Mouse (Mus musculus) hindbrain, embryonic 11.5 days (tissue): Measurements from ENCODE around the gene Tulp1. TPM values are rescaled to one million over a fixed set of nuclear protein-coding genes. Genes with fewer than 3 reads are reported as not detected.

Experiments
- ATAC-seq: fragments of 200-750 bp; cut with Nextera tagmentation; 2 replicates; pipeline ENCODE4 v1.8.0; 2017; ENCODE audit warnings: mild to moderate bottlenecking, moderate TSS enrichment, moderate library complexity; ENCODE audit not compliant: low FRiP score
- DNase-seq: peaks from one replicate; pipeline ENCODE4 v3.0.0-alpha.2; 2015; ENCODE audit warnings: low spot score
- H3K27ac ChIP-seq: fragments of 300-500 bp; sonication (generic); 2 replicates; pipeline ENCODE4 v1.5.1; 2014; ENCODE audit warnings: mild to moderate bottlenecking, low read depth, low read length
- H3K27me3 ChIP-seq: fragments of 300-500 bp; sonication (generic); 2 replicates; pipeline ENCODE4 v1.6.1; 2014; ENCODE audit warnings: mild to moderate bottlenecking, low read length, moderate library complexity, mixed read lengths; ENCODE audit not compliant: control insufficient read depth, insufficient read depth
- H3K36me3 ChIP-seq: fragments of 300-500 bp; sonication (generic); 2 replicates; pipeline ENCODE4 v1.6.1; 2014; ENCODE audit warnings: mild to moderate bottlenecking, low read length, moderate library complexity, mixed read lengths; ENCODE audit not compliant: control insufficient read depth, insufficient read depth
- H3K4me1 ChIP-seq: fragments of 300-500 bp; sonication (generic); replicated peaks from 2 replicates; pipeline ENCODE4 v1.6.1; 2014; ENCODE audit warnings: low read length, mixed read lengths; ENCODE audit not compliant: control insufficient read depth, insufficient read depth
- H3K4me2 ChIP-seq: fragments of 300-500 bp; sonication (generic); replicated peaks from 2 replicates; pipeline ENCODE4 v1.6.1; 2014; ENCODE audit warnings: mild to moderate bottlenecking, low read depth, low read length
- H3K4me3 ChIP-seq: fragments of 300-500 bp; sonication (generic); 2 replicates; pipeline ENCODE4 v1.5.1; 2014; ENCODE audit warnings: low read depth, low read length
- H3K9ac ChIP-seq: fragments of 300-500 bp; sonication (generic); 2 replicates; pipeline ENCODE4 v1.6.1; 2014; ENCODE audit warnings: low read depth, low read length
- H3K9me3 ChIP-seq: fragments of 300-500 bp; sonication (generic); 2 replicates; pipeline ENCODE4 v1.6.1; 2016; ENCODE audit warnings: low read length; ENCODE audit not compliant: control insufficient read depth
- WGBS: fragments of 180-500 bp; shearing (Covaris S2); extraction: QIAGEN DNeasy Blood & Tissue Kit; methylation state at CpG from one replicate; pipeline ENCODE4 v1.1.7; 2014; 5-methylcytosine and 5-hydroxymethylcytosine counted together
- polyA plus RNA-seq: library from polyadenylated mRNA; unstranded; fragments of >200 nt; fragmentation: Nextera tagmentation; extraction: Ambion mirVana; gene quantifications from 2 replicates; pipeline ENCODE4 v1.2.1, GENCODE M21; 2014

The Tulp1 gene
- polyA plus RNA-seq, 1 experiment from 2014 or later, result 2.9 TPM

DNA sequence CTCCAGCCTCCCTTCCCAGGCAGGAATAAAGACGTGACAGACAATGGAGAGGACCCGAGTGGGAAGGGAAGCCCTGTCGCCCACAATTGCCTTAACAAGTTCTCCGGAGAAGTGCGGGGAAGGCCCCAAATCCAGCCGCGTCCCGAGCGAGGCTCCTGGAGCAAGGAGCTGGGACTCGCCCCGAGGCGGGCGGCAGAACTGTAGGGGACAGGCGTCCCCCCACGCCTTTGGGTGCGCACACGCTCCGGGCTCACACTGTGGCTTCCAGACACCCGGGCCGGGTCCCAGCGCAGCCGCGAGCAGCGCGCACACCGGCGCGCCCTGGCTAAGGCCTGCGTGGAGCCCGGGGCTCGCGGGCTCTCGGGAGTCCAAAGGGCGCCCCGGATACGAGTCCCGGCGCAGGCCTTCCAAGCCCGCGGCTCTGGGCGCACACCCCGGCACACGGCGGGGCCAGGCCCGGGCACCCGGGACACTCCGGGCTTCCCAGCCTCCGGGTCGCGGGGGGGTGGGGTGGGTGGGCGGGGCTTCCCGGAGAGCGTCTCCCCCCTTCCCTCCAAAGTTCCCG, 15.0 kb downstream of the Tulp1 start:
- DNase-seq, result peak; percentile 64
- Histone ChIP-seq H3K4me2 (peak overlapping the region; percentile 95), H3K4me1 (peaks cover 16% of the 10 kb centered on the region), H3K9ac (peak overlapping the region; percentile 77), H3K9me3 (no peaks in the 10 kb centered on the region), H3K4me3 (peak overlapping the region; percentile 76), H3K36me3 (no peaks in the 10 kb centered on the region), H3K27ac (peak overlapping the region; percentile 45; the same call in 1 of the 2 replicates), H3K27me3 (peaks cover 15% of the 10 kb centered on the region)
- under 1% methylated on average over 37 of the region's 54 CpGs for WGBS
- ATAC-seq, result peak; percentile 51

DNA sequence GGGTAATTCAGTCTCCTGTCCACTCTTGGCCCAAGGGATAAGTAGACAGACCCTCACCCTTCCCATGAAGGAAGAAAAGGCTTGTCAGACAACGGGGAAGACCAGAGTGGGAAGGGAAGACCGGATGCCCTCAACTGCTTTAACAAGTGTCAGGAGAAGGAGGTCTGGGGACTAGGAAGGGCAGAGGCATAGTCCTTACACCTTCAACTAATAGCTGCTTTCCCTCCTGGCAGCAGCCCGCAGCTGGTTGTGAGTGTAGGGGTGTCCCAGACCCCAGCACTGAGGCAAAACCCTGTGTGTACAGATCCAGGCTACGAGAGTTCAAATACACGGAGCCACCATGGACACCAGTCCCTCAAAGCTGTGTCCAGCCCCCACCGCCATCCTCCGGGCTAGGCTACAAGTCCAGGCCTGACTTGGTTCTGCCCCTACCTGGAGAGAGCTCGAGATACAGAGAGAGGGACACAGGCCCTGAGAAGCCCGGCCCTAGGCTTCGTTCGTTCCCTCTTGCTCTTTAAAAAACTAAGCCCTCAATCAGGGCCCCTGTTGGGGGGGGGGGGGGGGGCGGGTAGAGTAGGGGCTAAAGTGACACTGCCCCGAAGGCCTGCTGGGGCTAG, 15.7 kb downstream of the Tulp1 start:
- H3K27me3 ChIP-seq, result peaks cover 15% of the 10 kb centered on the region
- H3K4me1 ChIP-seq, result peaks cover 16% of the 10 kb centered on the region

DNA sequence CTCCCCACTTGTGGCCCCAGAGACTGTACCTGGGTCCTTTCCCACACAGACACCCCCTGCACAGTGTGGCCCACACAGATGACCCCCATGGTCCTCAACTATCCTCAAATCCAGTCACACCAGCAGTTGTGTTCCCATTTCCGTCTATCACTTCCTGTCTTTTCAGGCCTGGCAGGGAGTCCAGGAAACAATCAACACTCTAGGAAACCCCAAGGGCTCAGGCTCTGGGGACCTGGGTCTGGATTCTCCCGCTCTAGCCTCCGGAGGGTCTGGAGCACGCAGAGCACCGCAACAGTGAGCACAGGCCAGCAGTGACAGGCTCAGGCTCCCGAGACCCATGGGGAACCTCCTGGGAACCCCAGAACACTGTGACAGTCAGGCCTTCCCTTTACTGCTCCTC, 16.8 kb downstream of the Tulp1 start:
- WGBS, result 49% methylated on average over 6 of the region's 6 CpGs

More for the DNA sequence above, 15.7 kb downstream of the Tulp1 start:
- H3K9me3 ChIP-seq, result no peaks in the 10 kb centered on the region
- peak overlapping the region; percentile 95 for H3K4me2 ChIP-seq
- H3K9ac ChIP-seq, result peak overlapping the region; percentile 77; the same call in 1 of the 2 replicates
- no peak for ATAC-seq
- DNase-seq, result peak; percentile 39
- WGBS, result 10% methylated on average over 12 of the region's 13 CpGs
- H3K36me3 ChIP-seq, result no peaks in the 10 kb centered on the region
- H3K27ac ChIP-seq, result peak overlapping the region; percentile 45; the same call in 1 of the 2 replicates
- H3K4me3 ChIP-seq, result peak overlapping the region; percentile 76

DNA sequence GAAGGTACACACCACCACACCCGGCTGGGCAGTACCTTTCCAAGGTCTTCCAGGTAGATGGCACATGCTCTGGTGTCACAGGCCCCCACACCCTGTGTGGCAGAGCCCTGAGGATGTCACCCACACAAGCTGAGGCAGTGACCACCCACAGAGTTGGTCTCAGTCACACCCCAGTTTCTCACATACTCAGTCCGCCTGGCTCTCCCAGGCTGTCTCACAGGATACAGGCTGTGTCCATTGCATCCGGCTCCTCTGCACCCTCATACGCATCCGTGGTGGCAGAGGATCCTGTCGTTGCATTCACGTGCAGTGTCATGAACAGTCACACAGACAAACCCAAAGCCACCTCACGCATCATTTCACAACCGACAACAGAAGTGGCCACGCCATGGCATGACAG, 17.7 kb downstream of the Tulp1 start:
- Histone ChIP-seq H3K4me1 (peaks cover 16% of the 10 kb centered on the region), H3K4me2 (no peak overlapping the region)
- WGBS, result 84% methylated on average over 10 of the region's 10 CpGs

More for the DNA sequence above, 16.8 kb downstream of the Tulp1 start:
- H3K36me3 ChIP-seq, result no peaks in the 10 kb centered on the region
- H3K27me3 ChIP-seq, result peaks cover 15% of the 10 kb centered on the region
- H3K27ac ChIP-seq, result no peak overlapping the region
- H3K9ac ChIP-seq, result no peak overlapping the region
- ATAC-seq (no peak), DNase-seq (no peak)
- H3K9me3 ChIP-seq, result no peaks in the 10 kb centered on the region
- no peak overlapping the region for H3K4me3 ChIP-seq
- H3K4me2 ChIP-seq, result peak overlapping the region; percentile 6; the same call in 1 of the 2 replicates
- H3K4me1 ChIP-seq, result peaks cover 16% of the 10 kb centered on the region

DNA sequence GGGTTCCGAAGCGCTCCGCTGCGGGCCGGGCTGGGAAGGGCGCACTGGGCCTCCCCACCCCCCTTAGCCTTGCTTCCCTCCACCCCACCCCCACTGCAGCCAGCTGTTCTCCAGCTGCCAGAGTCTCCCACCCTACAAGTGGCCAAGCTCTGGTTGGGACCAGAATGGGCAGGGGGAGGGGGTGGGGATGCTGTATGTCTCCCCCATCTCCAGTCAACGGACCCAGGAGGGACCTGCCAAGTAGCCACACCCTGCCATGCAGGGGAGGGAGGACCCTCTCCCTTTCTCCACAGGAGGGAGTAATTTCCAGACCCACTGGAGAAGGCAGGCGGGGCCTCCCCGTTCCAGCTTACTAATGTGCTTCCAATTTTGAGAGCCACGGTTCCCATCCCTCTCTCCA, 19.1 kb downstream of the Tulp1 start:
- H3K4me1 ChIP-seq, result peaks cover 5% of the 10 kb centered on the region
- WGBS, result 8% methylated on average over 10 of the region's 10 CpGs
- H3K4me2 ChIP-seq, result peak overlapping the region; percentile 3; the same call in 1 of the 2 replicates
- no peaks in the 10 kb centered on the region for H3K9me3 ChIP-seq
- H3K36me3 ChIP-seq, result no peaks in the 10 kb centered on the region
- H3K27me3 ChIP-seq, result no peaks in the 10 kb centered on the region; the same call in none of the 2 replicates
- H3K9ac ChIP-seq, result peak overlapping the region; percentile 25
- DNase-seq (peak; percentile 41), ATAC-seq (no peak)
- H3K27ac ChIP-seq, result no peak overlapping the region
- no peak overlapping the region for H3K4me3 ChIP-seq

More for the DNA sequence above, 17.7 kb downstream of the Tulp1 start:
- Histone ChIP-seq H3K27ac (no peak overlapping the region), H3K4me3 (no peak overlapping the region), H3K9me3 (no peaks in the 10 kb centered on the region), H3K27me3 (peaks cover 12% of the 10 kb centered on the region), H3K36me3 (no peaks in the 10 kb centered on the region), H3K9ac (no peak overlapping the region)
- DNase-seq, result no peak
- ATAC-seq, result no peak

DNA sequence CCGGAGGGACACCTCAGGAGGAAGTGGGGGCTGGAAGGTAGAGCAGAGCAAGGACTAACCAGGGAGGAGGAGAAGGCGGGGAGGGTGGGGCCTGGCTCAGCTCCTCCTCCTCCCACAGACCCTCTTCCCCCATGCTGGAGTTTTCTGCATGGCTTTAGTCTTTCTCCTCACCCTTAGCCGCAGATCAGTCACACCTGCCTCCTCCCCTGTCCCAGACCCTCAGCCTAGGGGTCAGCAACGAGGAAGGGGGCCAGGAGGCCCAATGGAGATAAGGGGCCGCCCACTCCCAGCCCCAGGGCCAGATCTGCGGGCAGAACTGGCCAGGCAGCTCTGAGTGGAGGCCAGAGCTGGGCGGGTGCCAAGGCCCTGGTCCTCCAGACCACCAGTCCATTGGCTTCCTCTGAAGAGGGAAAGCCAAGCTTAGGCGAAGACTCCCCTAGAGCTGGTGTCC, 19.7 kb downstream of the Tulp1 start:
- Histone ChIP-seq H3K4me2 (no peak overlapping the region), H3K36me3 (no peaks in the 10 kb centered on the region), H3K4me3 (no peak overlapping the region), H3K9me3 (no peaks in the 10 kb centered on the region), H3K27ac (no peak overlapping the region), H3K27me3 (no peaks in the 10 kb centered on the region; the same call in none of the 2 replicates), H3K4me1 (peaks cover 5% of the 10 kb centered on the region), H3K9ac (peak overlapping the region; percentile 25)
- DNase-seq, result no peak
- 14% methylated on average over 8 of the region's 8 CpGs for WGBS
- no peak for ATAC-seq

DNA sequence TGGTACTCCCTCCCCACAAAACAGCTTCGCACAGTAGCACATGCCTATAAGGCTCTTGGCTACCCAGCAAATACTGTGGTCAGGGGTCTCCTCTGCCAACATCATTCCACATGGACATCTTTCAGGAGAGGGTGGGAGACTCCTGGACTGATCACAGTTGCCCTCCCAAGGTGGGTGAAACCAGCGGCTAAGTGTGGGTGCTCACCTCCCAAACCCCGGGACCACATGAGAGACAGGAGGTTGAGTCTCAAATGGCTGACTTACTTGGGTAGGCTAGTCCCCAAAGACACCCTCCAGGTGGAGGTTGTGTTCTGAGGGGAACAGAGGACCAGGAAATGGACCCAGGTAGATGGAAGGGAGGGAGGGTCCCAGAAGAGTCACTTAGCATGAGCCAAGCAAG, 20.4 kb downstream of the Tulp1 start:
- Histone ChIP-seq H3K9me3 (no peaks in the 10 kb centered on the region), H3K4me2 (no peak overlapping the region), H3K27me3 (no peaks in the 10 kb centered on the region; the same call in none of the 2 replicates), H3K27ac (no peak overlapping the region), H3K9ac (no peak overlapping the region), H3K36me3 (no peaks in the 10 kb centered on the region), H3K4me3 (no peak overlapping the region), H3K4me1 (peaks cover 5% of the 10 kb centered on the region)
- ATAC-seq, result no peak
- DNase-seq, result no peak
- 50% methylated on average over 3 of the region's 3 CpGs for WGBS

DNA sequence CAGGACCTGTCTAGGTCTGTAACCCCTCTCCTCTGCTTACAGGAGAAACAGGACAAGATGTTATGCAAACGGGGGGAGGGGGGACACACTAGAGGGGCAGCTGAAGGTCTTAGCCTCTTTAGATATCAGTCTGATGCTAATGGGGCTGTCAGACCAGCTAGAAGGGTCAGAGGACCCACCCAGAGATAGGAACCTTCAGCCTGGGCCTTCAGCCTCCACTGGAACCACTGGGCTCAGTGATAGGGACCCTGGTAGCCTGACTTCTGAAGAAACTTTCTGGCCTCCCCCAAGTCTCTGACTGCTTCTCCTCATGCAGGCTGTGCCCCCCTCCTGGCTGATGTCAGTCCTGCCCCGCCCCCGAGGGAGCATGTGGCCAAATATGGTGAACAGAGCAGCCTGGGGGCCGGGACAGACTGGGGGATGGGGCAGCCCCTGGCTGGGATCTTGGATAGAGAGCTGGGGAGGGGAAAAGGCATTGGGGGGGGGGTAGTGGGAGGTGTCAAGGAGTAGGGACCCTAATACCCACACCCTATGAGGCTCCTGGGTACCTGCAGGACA, 20.9 kb downstream of the Tulp1 start:
- WGBS, result 15% methylated on average over 3 of the region's 4 CpGs
- Histone ChIP-seq H3K9me3 (no peaks in the 10 kb centered on the region), H3K36me3 (no peaks in the 10 kb centered on the region), H3K27ac (no peak overlapping the region), H3K4me1 (peaks cover 5% of the 10 kb centered on the region), H3K9ac (no peak overlapping the region), H3K4me2 (no peak overlapping the region), H3K4me3 (no peak overlapping the region), H3K27me3 (no peaks in the 10 kb centered on the region; the same call in none of the 2 replicates)
- DNase-seq (no peak), ATAC-seq (no peak)
